Mouse (Mus musculus) macrophage (primary cell): ENCODE data around the gene Spsb2. TPM values are rescaled to one million over a fixed set of nuclear protein-coding genes. Genes with fewer than 3 reads are reported as not detected.

Experiments
- H3K27ac ChIP-seq: fragments of 350-480 bp; formaldehyde crosslinking; 2 replicates; pipeline ENCODE4 v1.9.0; 2021
- H3K36me3 ChIP-seq: fragments of 350-480 bp; formaldehyde crosslinking; 2 replicates; pipeline ENCODE4 v1.9.0; 2021; ENCODE audit errors: inconsistent target
- H3K4me3 ChIP-seq: fragments of 350-480 bp; formaldehyde crosslinking; 2 replicates; pipeline ENCODE4 v1.9.0; 2021; ENCODE audit errors: inconsistent target
- H3K79me2 ChIP-seq: fragments of 350-480 bp; formaldehyde crosslinking; 2 replicates; pipeline ENCODE4 v1.9.0; 2021; ENCODE audit errors: inconsistent target
- WGBS: methylation state at CpG from one replicate; pipeline ENCODE4 v1.1.7; 2026; ENCODE audit warnings: inconsistent platforms; ENCODE audit not compliant: missing documents; 5-methylcytosine and 5-hydroxymethylcytosine counted together
- polyA plus RNA-seq: library from polyadenylated mRNA; stranded (reverse); fragments of 250-400 nt; gene quantifications from 3 replicates; pipeline ENCODE4 v1.2.4, GENCODE M21; 2018; ENCODE audit warnings: inconsistent platforms

Spsb2 gene
- polyA plus RNA-seq, 1 experiment from 2014 or later: 24.2 TPM

- peaks cover 44% of the 10 kb centered on the region for H3K79me2 ChIP-seq
- peak overlapping the region; percentile 98 for H3K4me3 ChIP-seq
- 84% methylated on average over 5 of the region's 6 CpGs for WGBS
- peaks cover 12% of the 10 kb centered on the region; the same call in 1 of the 2 replicates for H3K36me3 ChIP-seq
- H3K27ac ChIP-seq: peak overlapping the region; percentile 95
Observed at GRCm38 (mm10) chr6:124807986-124808357, 489 bp upstream of the Spsb2 start.

GRCm38 (mm10) chr6:124809052-124809774 lies 752 bp downstream of the Spsb2 start:
- H3K4me3 ChIP-seq: peak overlapping the region; percentile 98
- H3K79me2 ChIP-seq: peaks cover 53% of the 10 kb centered on the region
- peak overlapping the region; percentile 95 for H3K27ac ChIP-seq
- under 1% methylated on average over 35 of the region's 35 CpGs for WGBS
- H3K36me3 ChIP-seq: peaks cover 12% of the 10 kb centered on the region; the same call in 1 of the 2 replicates

- Histone ChIP-seq H3K36me3 (peaks cover 13% of the 10 kb centered on the region; the same call in 1 of the 2 replicates), H3K79me2 (peaks cover 50% of the 10 kb centered on the region), H3K4me3 (peak overlapping the region; percentile 98), H3K27ac (peak overlapping the region; percentile 95)
- WGBS: 63% methylated on average over 14 of the region's 14 CpGs
Observed at GRCm38 (mm10) chr6:124809775-124810538, 1.5 kb downstream of the Spsb2 start.

GRCm38 (mm10) chr6:124810566-124811402 lies 2.3 kb downstream of the Spsb2 start:
- Histone ChIP-seq H3K36me3 (peaks cover 20% of the 10 kb centered on the region; the same call in 1 of the 2 replicates), H3K79me2 (peaks cover 50% of the 10 kb centered on the region), H3K27ac (peak overlapping the region; percentile 95; the same call in 1 of the 2 replicates), H3K4me3 (peak overlapping the region; percentile 98; the same call in 1 of the 2 replicates)
- WGBS: 79% methylated on average over 7 of the region's 11 CpGs

GRCm38 (mm10) chr6:124811403-124811665 lies 2.9 kb downstream of the Spsb2 start:
- Histone ChIP-seq H3K4me3 (no peak overlapping the region), H3K79me2 (peaks cover 50% of the 10 kb centered on the region), H3K27ac (peak overlapping the region; percentile 94; the same call in 1 of the 2 replicates), H3K36me3 (peaks cover 23% of the 10 kb centered on the region; the same call in 1 of the 2 replicates)
- 94% methylated on average over 4 of the region's 4 CpGs for WGBS

GRCm38 (mm10) chr6:124811701-124812560 lies 3.5 kb downstream of the Spsb2 start:
- Histone ChIP-seq H3K4me3 (peak overlapping the region; percentile 85), H3K36me3 (peaks cover 29% of the 10 kb centered on the region; the same call in 1 of the 2 replicates)

GRCm38 (mm10) chr6:124812848-124813247 lies 4.4 kb downstream of the Spsb2 start:
- Histone ChIP-seq H3K36me3 (peaks cover 33% of the 10 kb centered on the region; the same call in 1 of the 2 replicates), H3K27ac (peak overlapping the region; percentile 94), H3K4me3 (peak overlapping the region; percentile 85), H3K79me2 (peaks cover 50% of the 10 kb centered on the region)
- WGBS: 50% methylated on average over 9 of the region's 9 CpGs

More at GRCm38 (mm10) chr6:124811701-124812560, 3.5 kb downstream of the Spsb2 start:
- WGBS: 91% methylated on average over 24 of the region's 24 CpGs
- Histone ChIP-seq H3K27ac (peak overlapping the region; percentile 94), H3K79me2 (peaks cover 50% of the 10 kb centered on the region)

- H3K79me2 ChIP-seq: peaks cover 50% of the 10 kb centered on the region
- H3K27ac ChIP-seq: peak overlapping the region; percentile 94
- peak overlapping the region; percentile 85 for H3K4me3 ChIP-seq
- H3K36me3 ChIP-seq: peaks cover 33% of the 10 kb centered on the region; the same call in 1 of the 2 replicates
- under 1% methylated on average over 18 of the region's 18 CpGs for WGBS
Observed at GRCm38 (mm10) chr6:124813496-124813895, 5.0 kb downstream of the Spsb2 start.

- H3K36me3 ChIP-seq: peaks cover 33% of the 10 kb centered on the region; the same call in 1 of the 2 replicates
- WGBS: 1% methylated on average over 22 of the region's 22 CpGs
- peak within 1 kb of the TSS; percentile 85 for H3K4me3 ChIP-seq
- peaks cover 49% of the 10 kb centered on the region for H3K79me2 ChIP-seq
- H3K27ac ChIP-seq: peak within 1 kb of the TSS; percentile 94
Observed at GRCm38 (mm10) chr6:124813933-124814332, 5.5 kb downstream of the Spsb2 start, which contains the start of gene Tpi1. Gene Tpi1 (minus strand): TSS chr6:124814296.

- peaks cover 36% of the 10 kb centered on the region for H3K36me3 ChIP-seq
- no peak overlapping the region for H3K4me3 ChIP-seq
- peaks cover 44% of the 10 kb centered on the region for H3K79me2 ChIP-seq
- 51% methylated on average over 8 of the region's 8 CpGs for WGBS
- peak overlapping the region; percentile 94; the same call in 1 of the 2 replicates for H3K27ac ChIP-seq
Observed at GRCm38 (mm10) chr6:124814448-124814847, 6.0 kb downstream of the Spsb2 start.

- 86% methylated on average over 9 of the region's 9 CpGs for WGBS
- Histone ChIP-seq H3K4me3 (no peak overlapping the region), H3K36me3 (peaks cover 43% of the 10 kb centered on the region)
Observed at GRCm38 (mm10) chr6:124814858-124815774, 6.7 kb downstream of the Spsb2 start.

GRCm38 (mm10) chr6:124816611-124817010 lies 8.2 kb downstream of the Spsb2 start:
- Histone ChIP-seq H3K27ac (no peak overlapping the region), H3K36me3 (peaks cover 54% of the 10 kb centered on the region), H3K4me3 (no peak overlapping the region), H3K79me2 (peaks cover 23% of the 10 kb centered on the region)
- WGBS: 98% methylated on average over 4 of the region's 4 CpGs

More at GRCm38 (mm10) chr6:124814858-124815774, 6.7 kb downstream of the Spsb2 start:
- H3K79me2 ChIP-seq: peaks cover 37% of the 10 kb centered on the region
- no peak overlapping the region for H3K27ac ChIP-seq
